Mouse (Mus musculus): ENCODE results near the gene Ccnq.

Ccnq gene

DNA sequence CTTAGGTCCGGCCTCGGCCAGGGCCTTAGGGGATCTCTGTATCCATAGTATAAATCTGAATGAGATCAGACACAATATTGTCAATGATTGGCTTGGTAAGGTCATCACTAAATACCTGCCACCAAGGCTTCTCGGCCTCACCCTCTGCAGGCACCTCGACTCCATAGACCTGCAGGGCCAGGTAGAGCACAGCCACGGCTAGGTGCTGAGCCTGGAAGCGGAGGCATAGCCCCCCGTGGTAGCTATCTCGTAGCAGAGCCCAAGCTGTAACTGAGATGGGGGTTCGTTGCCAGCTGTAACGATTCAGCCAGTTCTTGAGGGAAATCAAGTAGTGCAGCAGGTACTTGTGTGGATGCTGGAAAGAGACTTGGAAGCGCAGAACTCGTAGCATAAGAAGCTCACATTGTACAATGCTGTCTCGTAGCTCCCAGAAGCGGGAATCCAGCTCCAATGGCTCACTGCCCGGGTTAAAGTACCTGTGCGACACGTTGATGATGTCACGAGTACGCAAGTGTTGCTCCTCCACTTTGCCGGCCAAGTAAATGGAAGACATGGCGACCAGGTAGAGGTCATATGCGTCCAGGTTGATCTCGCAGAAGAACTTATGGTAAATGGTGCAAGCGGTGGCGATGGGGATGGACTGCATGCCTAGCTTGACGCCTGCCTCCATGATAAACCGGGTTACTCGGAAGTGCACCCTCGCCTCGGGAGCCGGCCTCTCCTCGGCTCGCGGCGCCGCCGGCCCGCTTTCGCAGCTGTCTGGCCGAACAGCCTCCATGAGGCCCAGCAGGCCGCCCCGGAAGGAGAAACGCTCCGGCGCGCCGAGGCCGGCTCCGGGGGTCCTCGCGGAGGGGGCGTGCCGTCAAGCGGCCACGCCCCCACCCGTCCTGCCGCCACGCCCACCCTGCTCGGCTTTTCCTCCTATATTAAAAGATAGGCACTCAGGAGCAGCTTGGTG is at the start of gene Ccnq:
Gene Ccnq (minus strand): TSS at position 845 of the 958 bp plus-strand sequence.
- peak; percentile 68 for DNase-seq (ENCODE audit: low spot score)

DNA sequence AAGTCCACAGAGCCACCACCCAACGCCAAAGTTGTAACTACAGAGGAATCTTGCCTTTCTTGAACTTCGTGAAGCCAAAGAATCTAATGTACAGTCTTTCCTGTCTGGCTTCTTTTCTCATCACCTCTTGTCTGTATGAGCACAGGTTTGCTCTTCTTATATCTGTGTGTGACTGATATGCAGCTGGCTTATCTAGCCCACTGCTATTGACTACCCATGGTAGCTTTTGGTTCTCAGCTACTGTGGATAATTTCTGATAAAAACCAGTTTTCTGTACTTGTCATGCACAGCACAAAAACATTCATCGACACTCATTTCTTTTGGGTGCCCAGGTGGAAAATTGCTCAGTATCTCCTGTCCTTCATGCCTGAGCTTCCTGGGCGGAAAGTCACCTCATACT is 49.6 kb upstream of the Ccnq start:
- DNase-seq (ENCODE audit: low spot score), result no peak

DNA sequence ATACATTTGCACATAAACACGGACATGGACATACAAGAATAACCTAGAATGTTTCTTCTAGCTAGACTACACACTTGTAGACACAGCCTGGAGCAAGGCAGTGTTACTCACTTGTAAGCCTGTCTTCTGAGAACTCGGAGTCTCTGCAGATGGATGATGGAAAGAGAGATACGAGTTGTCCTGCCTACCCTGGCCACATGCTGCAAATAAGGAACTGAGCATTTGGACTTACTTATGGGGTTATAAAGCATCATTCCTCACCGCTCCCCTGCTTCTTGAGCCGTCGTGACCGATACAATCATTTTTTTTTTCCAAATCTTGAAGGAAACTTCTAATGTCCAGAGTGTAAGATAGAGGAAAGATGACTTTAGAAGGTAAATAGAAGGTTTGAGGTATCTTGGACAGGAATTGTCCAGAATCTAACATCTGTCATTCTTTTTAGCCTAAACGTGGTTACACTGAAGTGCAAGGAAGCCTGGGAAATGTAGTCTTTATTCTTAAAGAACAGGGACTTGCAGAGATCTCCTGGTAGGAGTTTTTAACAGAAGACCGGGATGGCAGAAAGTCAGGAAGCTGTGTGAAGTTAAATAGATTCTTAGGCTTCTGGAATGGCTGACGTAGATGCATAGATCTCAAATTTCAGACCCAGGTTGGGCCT is 44.7 kb upstream of the Ccnq start:
- no peak for DNase-seq (ENCODE audit: low spot score)

DNA sequence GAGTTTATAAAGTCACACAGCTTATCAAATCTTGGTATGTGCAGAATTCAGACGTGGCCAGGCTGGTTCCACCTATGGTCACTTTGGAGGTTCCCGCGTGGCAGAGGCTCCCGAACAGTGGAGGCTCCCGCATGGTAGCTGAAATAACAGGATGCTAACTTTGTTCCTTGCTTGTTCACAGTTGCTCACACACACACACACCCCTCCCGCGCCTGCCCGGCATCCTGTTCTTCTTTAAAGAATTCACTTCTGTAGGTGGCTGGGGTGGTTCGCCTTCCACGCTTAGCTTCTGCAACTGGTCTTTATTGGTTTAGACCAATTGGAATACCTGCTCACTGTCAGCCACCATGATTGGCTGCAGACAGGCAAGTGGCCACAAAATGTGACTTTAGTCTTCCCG is 41.6 kb upstream of the Ccnq start:
- no peak for DNase-seq (ENCODE audit: low spot score)

DNA sequence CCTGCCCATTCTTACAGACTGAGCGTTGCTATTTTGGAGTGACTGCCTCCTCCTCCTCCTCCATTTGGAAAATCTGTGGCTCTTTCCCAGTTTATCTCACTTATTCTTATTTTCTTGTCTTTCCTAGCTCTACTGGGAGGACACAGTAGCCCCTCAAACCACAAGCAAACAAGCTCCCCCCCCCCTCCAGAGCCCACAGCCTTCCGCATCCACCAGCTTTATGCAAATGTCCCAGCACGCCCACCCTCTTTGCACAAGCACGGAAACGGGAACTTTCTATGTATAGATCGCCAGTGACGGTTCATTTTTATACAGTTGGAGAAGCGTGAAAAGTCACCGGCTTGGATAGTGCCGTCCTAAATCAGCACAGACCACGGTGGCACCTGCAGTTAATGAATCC is 40.9 kb upstream of the Ccnq start:
- no peak for DNase-seq (ENCODE audit: low spot score)

DNA sequence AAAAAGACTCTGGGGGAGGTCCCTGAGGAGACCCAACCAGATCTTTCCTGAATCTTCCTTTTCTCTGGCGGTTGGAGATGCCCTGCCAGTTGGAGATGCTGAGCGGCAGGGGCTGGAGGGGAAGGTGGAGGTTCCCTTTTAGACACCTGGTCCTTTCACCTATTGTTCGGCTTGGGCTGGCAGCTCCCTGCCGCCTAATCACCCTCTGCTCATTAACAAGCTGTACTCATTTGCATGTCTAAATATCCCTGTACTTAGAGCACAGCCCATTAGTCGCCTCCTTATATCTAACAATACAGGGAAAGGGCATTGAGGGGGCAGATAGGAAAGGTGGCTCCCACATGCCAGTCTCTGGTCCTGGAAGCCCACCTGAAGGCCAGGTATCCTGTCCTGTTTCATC is 40.5 kb upstream of the Ccnq start:
- no peak for DNase-seq (ENCODE audit: low spot score)

DNA sequence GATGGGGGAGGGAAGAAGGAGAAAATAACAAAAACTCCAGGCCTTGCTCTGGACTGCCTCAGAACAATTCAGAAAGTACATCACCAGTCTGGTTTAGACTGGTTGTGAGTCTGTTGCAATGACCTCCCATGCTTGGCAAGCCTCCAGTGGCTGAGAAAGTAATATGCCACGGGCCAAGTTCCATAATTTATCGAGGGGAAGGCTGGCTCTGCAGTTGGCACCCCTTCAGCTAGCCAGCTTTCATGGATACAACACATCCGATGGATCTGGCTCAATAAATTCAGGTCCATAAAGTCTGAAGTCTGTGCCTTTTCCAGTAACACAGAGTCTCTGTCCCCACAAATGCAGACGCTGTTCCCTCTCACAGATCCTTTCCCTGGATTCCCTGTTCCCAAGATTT is 40.1 kb upstream of the Ccnq start:
- peak; percentile 50 for DNase-seq (ENCODE audit: low spot score)

DNA sequence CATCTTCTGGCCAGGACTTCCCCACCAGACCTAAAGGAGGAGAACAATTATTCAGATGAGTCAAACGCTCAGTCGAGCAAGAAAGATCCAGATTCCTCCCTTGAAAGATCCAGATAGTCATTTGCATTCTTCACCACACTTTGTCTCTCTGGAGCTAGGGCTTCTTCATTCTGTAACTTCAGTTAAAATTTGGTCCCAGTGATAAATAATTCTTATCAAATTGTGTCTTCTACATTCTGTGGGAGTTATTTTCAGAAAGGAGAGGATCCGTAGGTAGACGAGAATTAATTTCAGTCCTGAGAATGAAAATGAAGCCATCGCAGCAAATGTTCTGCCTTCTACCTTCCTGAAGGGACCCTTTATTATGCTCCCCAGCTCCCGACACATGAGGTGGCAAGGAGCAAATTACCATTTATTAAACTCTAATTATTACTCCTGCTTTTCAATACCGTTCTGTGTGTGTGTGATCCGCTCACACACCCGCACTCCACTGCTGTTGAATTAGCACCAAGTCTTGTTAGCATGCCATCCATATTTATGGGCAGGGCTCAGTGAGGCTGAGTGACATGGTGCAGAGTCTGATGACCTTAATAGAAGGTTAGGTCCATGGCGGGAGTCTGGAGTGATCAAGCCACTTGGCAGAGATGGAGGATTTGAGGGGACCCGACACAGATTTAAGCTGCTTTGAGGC is 38.0 kb upstream of the Ccnq start:
- no peak for DNase-seq (ENCODE audit: low spot score)

DNA sequence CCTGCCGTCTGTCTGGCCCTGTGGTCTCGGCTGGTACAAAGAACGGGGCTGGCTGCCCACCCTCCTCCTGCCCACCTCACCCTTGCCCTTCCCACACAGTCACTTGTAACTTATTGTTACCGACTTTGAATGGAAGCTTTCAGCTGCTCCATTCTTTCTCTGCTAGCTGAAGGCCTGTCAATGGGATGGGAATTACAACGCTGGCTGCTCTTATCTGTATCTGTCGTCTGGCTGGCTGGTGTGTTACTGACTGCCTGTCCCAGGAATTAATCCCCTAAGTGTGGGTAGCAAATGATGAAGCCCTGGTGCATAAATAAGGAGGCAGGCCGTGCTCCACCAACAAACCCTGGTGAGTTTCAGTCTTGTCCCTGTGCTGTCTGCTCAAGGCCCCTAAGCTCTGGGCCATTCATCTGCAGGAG is 34.5 kb upstream of the Ccnq start:
- DNase-seq (ENCODE audit: low spot score), result no peak

DNA sequence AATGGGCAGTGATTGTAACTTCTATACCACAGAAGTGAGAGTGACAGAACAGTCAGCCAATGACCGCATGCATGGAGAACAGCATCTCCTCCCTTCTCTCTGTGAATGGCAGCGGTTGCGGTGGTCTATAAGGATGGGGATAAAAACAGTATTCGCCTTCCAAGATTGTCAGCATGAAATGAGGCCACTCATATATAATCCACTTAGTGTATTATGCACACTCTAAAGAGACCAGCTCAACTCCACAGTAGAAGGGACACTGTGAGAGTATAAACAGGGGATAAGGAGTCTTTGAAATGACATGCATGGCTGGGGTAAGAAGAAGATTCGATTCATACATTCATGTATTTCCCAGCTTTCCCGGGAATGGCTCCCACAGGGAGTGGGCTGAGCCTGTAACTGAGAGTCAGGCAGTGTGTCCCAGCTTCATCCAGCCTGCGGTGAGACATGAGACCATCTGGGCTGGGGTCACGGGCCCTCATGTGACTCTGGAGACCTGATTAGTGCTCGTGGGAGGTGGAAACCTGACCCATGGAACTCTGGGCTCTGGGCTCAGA is 31.3 kb upstream of the Ccnq start:
- DNase-seq (ENCODE audit: low spot score), result no peak

DNA sequence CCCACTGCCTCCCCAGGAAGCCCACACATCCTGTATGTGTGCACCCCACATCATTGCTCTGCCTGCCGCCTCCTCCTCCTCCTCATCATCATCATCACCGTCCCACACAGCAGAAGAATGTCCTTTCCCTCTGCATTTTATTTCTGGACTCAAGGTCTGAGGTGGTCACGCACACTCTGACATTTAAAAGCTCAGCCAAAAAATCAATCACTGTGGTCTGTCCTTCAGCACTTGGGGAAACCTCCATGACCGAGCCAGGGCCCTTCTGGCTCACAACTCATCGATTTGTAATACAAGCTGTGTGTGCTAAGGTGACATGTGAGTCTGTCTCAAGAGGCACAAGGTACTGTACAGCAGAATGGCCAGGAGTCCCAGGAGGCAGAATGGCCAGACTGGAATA is 30.8 kb upstream of the Ccnq start:
- DNase-seq (ENCODE audit: low spot score), result no peak

DNA sequence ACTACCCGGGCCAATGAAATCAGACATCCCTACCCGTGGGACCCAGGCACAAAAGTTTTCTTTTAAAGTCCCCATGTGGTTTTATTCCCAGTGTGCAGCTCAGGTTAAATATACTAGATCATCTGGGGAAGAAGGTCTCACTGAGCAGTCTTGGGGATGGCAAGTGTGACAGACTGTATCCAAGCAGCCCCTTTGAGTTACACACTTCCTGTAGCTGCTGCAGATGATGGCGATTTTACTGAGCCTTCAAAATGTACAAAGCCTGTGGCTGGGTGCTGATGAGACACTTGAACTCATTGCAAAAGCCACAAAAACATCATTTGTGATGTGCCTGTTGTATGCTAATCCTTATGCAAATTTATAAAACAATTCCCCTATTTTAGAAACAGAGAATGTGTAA is 29.0 kb upstream of the Ccnq start:
- no peak for DNase-seq (ENCODE audit: low spot score)

DNA sequence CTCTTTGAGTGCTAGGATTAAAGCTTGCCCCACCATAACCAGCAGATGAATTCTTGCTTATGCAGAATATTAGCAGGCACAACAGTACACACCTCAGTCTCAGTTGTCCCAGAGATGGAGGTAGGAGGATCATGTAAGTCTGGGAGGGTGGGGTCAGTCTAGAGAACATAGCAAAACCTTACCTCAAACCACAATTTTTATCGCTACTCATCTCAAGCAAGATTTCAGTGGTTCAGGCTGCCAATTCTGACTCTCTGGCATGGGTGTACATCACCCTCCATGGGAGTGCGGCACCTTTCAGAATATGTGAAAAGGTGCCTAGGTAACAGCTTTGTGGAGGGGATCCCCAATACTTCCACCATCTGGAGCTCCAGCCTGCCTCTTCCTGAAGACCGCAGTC is 28.5 kb upstream of the Ccnq start:
- DNase-seq (ENCODE audit: low spot score), result no peak

DNA sequence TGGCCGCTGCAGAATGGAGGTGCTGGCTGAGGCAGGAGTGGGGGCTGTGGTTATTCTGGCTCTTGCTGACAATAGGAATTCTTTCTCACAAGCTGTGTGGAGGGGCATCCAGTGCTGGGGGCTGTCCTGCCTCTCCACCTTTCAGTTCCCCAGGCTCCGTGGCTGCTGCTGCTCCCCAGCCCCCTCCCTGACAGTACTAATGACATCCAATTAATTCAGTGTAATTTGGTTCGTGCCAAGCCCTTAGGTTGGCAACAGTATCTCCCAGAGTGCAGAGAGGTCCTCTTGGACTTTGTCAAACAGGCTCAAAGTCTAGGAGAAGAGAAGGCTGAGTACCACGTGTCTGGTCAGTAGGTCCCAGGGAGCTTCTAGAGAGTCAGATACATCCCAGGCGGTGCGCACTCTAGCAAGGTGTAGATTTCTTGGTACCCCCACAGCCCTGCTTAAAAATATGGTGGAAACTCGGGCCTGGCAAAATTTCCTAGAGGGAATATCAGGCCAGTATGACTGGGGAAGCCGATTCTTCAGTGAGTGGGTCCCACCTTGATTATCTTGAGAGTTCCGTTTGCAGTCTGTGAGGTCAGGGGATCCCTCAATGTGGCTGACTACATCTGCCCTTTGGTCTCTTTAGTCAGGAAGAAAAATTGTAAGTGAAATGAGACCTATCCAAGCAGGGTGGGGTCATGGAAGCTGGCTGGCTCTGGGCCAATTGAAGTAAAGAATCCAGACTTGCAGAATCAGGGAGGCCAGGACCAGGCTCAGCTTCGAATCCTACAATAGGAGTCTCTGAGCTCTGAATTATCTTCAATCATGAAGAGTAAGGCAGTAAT is 26.5 kb upstream of the Ccnq start:
- DNase-seq (ENCODE audit: low spot score), result no peak

DNA sequence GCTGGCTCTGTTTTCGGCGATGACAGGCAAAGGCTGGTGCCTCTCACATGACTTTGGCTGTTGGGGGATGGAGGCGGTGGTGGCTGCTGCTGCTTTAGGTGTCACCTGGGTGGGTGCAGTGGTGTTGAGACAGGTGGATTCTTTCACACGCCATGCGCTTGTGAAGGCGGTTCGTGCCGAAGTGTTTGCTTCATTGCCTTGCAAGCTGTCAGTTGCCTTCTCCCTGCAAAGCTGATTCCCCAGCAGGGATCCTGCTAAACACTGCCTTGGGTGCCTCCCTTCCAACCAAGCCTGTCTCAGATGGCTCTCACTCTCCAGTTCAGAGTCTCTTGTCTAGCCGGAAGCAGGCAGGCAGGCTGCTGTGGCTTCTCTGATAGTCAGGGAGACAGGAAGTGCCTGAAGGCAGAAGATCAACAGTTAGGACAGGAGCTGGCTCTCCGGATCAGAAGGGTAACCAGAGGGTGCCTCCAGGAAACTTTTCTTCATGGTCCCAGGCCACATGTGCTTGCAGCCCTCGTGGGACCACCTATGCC is 20.3 kb upstream of the Ccnq start:
- DNase-seq (ENCODE audit: low spot score), result no peak

DNA sequence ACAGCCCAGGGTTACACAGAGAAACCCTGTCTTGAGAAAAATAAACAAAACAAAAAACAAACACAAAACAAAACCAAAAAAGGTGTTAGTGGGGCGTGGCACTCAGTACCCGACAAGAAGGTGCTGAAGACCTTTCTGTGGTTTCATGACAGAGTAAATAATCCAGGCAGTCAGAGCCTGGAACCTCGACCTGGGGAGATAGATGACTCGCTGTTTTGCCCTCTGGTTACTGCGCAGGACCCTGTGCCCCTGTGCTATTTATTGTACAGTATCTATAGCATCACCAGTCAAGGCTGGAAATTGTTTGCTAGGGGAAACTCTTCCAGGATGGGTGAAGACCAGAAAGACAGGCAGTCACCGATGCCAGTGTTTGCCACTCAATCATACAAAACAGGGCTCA is 18.9 kb upstream of the Ccnq start:
- no peak for DNase-seq (ENCODE audit: low spot score)

DNA sequence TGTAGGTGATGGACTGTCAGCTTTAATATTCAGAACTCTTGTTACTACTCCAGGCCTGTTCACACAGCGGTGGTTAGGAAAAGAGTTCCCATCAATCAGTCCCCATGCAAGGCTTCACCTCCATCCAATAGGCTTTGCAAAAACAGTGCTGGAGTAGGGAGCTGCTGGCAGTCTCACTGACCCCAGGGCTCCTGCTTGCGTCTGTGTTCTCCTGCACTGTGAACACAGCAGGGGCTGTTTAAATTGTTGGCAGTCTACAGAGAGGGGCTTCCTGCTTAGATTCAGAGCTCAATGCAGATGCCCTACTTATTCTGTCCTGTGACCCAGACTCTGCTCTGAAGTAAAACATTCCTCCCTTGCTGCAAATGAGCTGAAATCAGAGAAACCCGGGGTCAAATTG is 17.2 kb upstream of the Ccnq start:
- DNase-seq (ENCODE audit: low spot score), result no peak

DNA sequence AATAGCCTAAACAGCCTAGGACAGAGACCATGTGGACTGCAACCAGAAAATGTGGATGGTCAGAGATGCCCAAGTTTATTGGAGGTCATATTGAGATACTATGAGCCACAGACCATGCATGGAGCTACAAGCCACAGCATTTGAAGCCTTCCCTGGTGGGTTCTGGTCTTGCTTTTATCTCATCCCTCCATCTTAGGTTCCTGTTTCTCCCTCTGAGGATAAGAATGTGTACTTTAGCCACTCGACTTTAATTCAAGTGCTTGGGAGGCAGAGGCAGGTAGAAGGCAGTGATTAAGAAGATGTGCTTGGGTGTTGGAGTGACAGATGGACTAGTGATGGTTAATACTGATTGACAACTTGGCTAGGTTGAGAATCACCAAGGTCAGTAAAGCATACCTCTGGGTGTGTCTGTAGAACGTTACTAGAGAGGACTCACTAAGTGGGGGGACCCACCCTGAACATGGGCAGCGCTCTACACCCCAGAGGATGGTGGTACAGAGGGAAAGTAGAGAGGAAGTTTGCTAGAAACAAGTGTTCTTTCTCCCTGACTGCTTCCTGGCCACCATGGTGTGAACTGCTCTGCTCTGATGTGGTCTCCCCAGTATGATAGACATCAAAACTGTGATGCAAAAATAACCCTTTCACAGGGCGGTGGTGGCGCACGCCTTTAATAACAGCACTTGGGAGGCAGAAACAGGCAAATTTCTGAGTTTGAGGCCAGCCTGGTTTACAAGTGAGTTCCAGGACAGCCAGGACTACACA is 14.7 kb upstream of the Ccnq start:
- no peak for DNase-seq (ENCODE audit: low spot score)

DNA sequence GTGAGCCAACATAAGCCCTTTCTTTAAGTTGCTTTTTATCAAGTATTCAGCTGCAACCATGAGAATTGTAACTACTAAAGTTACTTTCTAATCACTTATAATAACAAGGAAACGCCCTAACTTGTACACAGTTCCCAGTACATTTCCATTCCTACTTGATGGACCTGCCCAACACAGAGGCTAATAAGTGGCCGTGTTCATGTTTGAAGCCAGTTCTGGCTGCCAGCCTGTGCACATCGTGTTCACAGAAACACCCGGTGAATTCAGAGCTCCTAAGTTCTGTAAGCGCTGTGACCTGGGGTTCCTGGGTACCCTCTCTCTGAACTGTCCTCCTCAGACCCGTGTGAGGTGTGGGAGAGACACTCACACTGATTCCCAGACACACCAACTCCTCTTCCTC is 13.3 kb upstream of the Ccnq start:
- no peak for DNase-seq (ENCODE audit: low spot score)

DNA sequence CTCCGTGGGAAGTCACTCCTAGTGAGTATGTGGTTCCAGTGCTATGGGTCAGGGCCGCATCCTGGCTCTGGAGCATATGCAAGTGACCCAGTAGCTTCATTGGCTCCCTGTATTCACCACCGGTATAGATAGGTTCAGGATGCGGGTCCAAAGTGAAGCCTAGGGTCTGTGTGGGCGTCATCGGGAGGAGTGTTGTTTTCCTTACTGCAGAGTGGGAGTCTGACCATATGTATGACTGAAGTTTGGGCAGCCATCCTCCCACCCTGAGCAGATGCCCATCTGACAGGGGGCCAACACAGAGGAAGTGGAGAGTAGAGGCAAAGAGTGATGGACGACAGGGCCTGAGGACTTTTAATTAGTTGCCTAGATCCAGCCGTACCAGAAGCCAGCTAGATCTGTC is 12.8 kb upstream of the Ccnq start:
- no peak for DNase-seq (ENCODE audit: low spot score)

DNA sequence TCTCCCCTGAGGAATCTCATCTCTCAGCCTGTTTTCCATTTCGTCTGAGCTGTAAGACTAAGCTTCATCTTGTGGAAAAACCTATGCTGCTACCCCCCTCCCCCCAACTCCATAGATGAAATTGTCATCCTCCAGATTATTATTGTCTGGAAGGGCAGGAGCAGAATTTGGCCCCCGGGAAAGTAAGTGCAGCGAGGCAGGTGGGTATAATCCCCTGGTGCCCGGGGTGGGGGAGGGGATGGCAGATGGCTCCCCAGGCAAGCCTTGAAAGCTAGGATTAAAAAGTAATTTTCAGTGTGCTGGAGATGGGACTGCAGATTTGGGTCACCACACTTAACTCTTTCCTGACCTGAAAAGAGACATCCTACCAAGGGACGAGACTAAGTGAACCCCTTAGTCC is 10.7 kb upstream of the Ccnq start:
- DNase-seq (ENCODE audit: low spot score), result no peak
